Mouse (Mus musculus) 416B (cell line): ENCODE measurements around the gene Zfp619.
"Not testable (repeated sequence)": the region's sequence is repeated elsewhere in the genome, so short reads cannot be mapped to it uniquely, and the experiment has no call there.

ENCODE experiments used
- DNase-seq: peaks from one replicate; pipeline ENCODE4 v3.0.0; 2011; ENCODE audit warnings: low read depth

Gene Zfp619

DNA sequence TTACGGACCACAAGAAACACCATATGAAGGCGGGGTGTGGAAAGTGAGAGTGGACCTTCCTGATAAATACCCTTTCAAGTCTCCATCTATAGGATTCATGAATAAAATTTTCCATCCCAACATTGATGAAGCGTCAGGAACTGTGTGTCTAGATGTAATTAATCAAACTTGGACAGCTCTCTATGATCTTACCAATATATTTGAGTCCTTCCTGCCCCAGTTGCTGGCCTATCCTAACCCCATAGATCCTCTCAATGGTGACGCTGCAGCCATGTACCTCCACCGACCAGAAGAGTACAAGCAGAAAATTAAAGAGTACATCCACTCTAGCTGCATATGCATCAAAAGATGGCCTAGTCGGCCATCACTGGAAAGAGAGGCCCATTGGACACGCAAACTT lies 71.5 kb downstream of the Zfp619 start:
- DNase-seq = not testable (repeated sequence)
